Mouse (Mus musculus) G1E (cell line): Measurements from ENCODE around the gene Tmem74b. TPM values are rescaled to one million over a fixed set of nuclear protein-coding genes. Genes with fewer than 3 reads are reported as not detected.

ENCODE experiments used
- ATAC-seq: 2 replicates; pipeline ENCODE4 v1.8.0; 2016; ENCODE audit warnings: mild to moderate bottlenecking; ENCODE audit not compliant: insufficient number of reproducible peaks, poor library complexity, low FRiP score, severe bottlenecking; ENCODE audit errors: extremely low read depth
- DNase-seq: peaks from one replicate; pipeline ENCODE4 v3.0.0; 2012; ENCODE audit warnings: low spot score
- H3K27me3 ChIP-seq: 2 replicates; pipeline ENCODE4 v1.6.1; 2012; ENCODE audit warnings: mild to moderate bottlenecking, low read length, inconsistent platforms; ENCODE audit not compliant: insufficient read depth
- H3K36me3 ChIP-seq: replicated peaks from 2 replicates; pipeline ENCODE3; 2012; ENCODE audit warnings: mild to moderate bottlenecking, inconsistent platforms
- H3K4me1 ChIP-seq: 2 replicates; pipeline ENCODE4 v1.6.1; 2012; ENCODE audit warnings: low read depth, low read length, inconsistent platforms, mixed read lengths; ENCODE audit not compliant: insufficient read depth
- H3K4me3 ChIP-seq: 2 replicates; pipeline ENCODE4 v1.5.1; 2012; ENCODE audit warnings: low read depth, mild to moderate bottlenecking, inconsistent platforms, low read length, moderate library complexity, mixed read lengths
- H3K9me3 ChIP-seq: replicated peaks from 2 replicates; pipeline ENCODE4 v1.6.1; 2012; ENCODE audit warnings: inconsistent platforms
- CTCF ChIP-seq: IDR thresholded peaks from 2 replicates; pipeline ENCODE4 v1.5.1; 2012; ENCODE audit warnings: low read depth, low read length, inconsistent platforms, mixed read lengths
- GATA1 ChIP-seq: IDR thresholded peaks from 2 replicates; pipeline ENCODE4 v1.6.1; 2012; ENCODE audit warnings: borderline replicate concordance, low read length, inconsistent platforms, mixed read lengths
- GATA2 ChIP-seq: IDR thresholded peaks from 2 replicates; pipeline ENCODE4 v1.6.1; 2012; ENCODE audit warnings: low read depth, low read length, inconsistent platforms, borderline replicate concordance
- POLR2AphosphoS5 ChIP-seq: IDR thresholded peaks from 2 replicates; pipeline ENCODE4 v1.6.1; 2012; ENCODE audit warnings: low read depth, low read length, inconsistent platforms; ENCODE audit not compliant: insufficient replicate concordance
- TAL1 ChIP-seq: conservative IDR thresholded peaks from 2 replicates; pipeline ENCODE4 v1.6.1; 2012; ENCODE audit warnings: low read depth, low read length, inconsistent platforms, mixed read lengths
- polyA plus RNA-seq: library from polyadenylated mRNA; stranded (reverse); fragments of >175 nt; gene quantifications from 2 replicates; pipeline ENCODE4 v1.2.3, GENCODE M21; 2012
- total RNA-seq, 2 experiments: library from RNA; stranded (forward) in 1 of 2; stranded (reverse) in 1 of 2; fragments of 200-1000 nt in 1 of 2; fragments of >200 nt in 1 of 2; fragmentation: Nextera tagmentation in 1 of 2; gene quantifications; 2 replicates each; pipeline ENCODE4 v1.2.3; 2014 to 2017

Tmem74b gene
- total and polyA plus RNA-seq, 3 experiments: not detected

- TF ChIP-seq TAL1 (no peak), CTCF (no peak), GATA1 (no peak), GATA2 (no peak), POLR2AphosphoS5 (no peak)
- no peak for ATAC-seq
- DNase-seq: no peak
- H3K4me1 ChIP-seq: peaks cover 42% of the 10 kb centered on the region
- no peaks in the 10 kb centered on the region for H3K9me3 ChIP-seq
- peaks cover 45% of the 10 kb centered on the region for H3K36me3 ChIP-seq
- no peaks in the 10 kb centered on the region for H3K27me3 ChIP-seq
- peak overlapping the region; percentile 98; the same call in 1 of the 2 replicates for H3K4me3 ChIP-seq
Measured at GRCm38 (mm10) chr2:151739081-151739480, 37.3 kb downstream of the Tmem74b start.

GRCm38 (mm10) chr2:151739505-151739904 lies 37.7 kb downstream of the Tmem74b start:
- Histone ChIP-seq H3K9me3 (no peaks in the 10 kb centered on the region), H3K4me3 (peak overlapping the region; percentile 98; the same call in 1 of the 2 replicates), H3K4me1 (peaks cover 42% of the 10 kb centered on the region), H3K36me3 (peaks cover 40% of the 10 kb centered on the region), H3K27me3 (no peaks in the 10 kb centered on the region)
- DNase-seq: no peak
- TF ChIP-seq CTCF (no peak), GATA1 (no peak), TAL1 (no peak), GATA2 (no peak), POLR2AphosphoS5 (no peak)
- no peak for ATAC-seq

- ATAC-seq (peak; percentile 82), DNase-seq (peak; percentile 36)
- peaks cover 28% of the 10 kb centered on the region for H3K36me3 ChIP-seq
- no peaks in the 10 kb centered on the region for H3K9me3 ChIP-seq
- H3K4me1 ChIP-seq: peaks cover 42% of the 10 kb centered on the region
- peak overlapping the region; percentile 98 for H3K4me3 ChIP-seq
- no peaks in the 10 kb centered on the region for H3K27me3 ChIP-seq
- TF ChIP-seq POLR2AphosphoS5 (no peak), GATA2 (no peak), TAL1 (no peak), GATA1 (no peak), CTCF (no peak)
Measured at GRCm38 (mm10) chr2:151740741-151741526, 39.1 kb downstream of the Tmem74b start.

GRCm38 (mm10) chr2:151742084-151742483 lies 40.3 kb downstream of the Tmem74b start:
- Histone ChIP-seq H3K27me3 (peaks cover 2% of the 10 kb centered on the region; the same call in 1 of the 2 replicates), H3K4me3 (no peak overlapping the region), H3K4me1 (peaks cover 35% of the 10 kb centered on the region), H3K36me3 (peaks cover 19% of the 10 kb centered on the region), H3K9me3 (no peaks in the 10 kb centered on the region)
- ATAC-seq: no peak
- TF ChIP-seq CTCF (no peak), GATA2 (no peak), TAL1 (no peak), POLR2AphosphoS5 (no peak), GATA1 (no peak)
- no peak for DNase-seq

GRCm38 (mm10) chr2:151742850-151743679 lies 41.3 kb downstream of the Tmem74b start:
- Histone ChIP-seq H3K4me1 (peaks cover 35% of the 10 kb centered on the region), H3K4me3 (no peak overlapping the region), H3K27me3 (peaks cover 9% of the 10 kb centered on the region; the same call in 1 of the 2 replicates), H3K9me3 (no peaks in the 10 kb centered on the region), H3K36me3 (peaks cover 14% of the 10 kb centered on the region)
- ATAC-seq (no peak), DNase-seq (no peak)
- TF ChIP-seq CTCF (no peak), POLR2AphosphoS5 (no peak), GATA2 (no peak), GATA1 (no peak), TAL1 (no peak)

GRCm38 (mm10) chr2:151743845-151744244 lies 42.0 kb downstream of the Tmem74b start, which contains the start of gene Psmf1:
TSS of gene Psmf1 (minus strand) at chr2:151744186.
- Histone ChIP-seq H3K4me1 (peaks cover 29% of the 10 kb centered on the region), H3K9me3 (no peaks in the 10 kb centered on the region), H3K4me3 (no peak within 1 kb of the TSS), H3K27me3 (peaks cover 9% of the 10 kb centered on the region; the same call in 1 of the 2 replicates), H3K36me3 (peaks cover 8% of the 10 kb centered on the region)
- ATAC-seq: no peak
- DNase-seq: no peak
- TF ChIP-seq GATA2: no peak
- TF ChIP-seq GATA1: no peak
- no peak for TF ChIP-seq CTCF
- no peak for TF ChIP-seq TAL1
- TF ChIP-seq POLR2AphosphoS5: no peak
